Mouse (Mus musculus): ENCODE results near the gene Fkbp5. TPM values are rescaled to one million over a fixed set of nuclear protein-coding genes. Genes with fewer than 3 reads are reported as not detected.

Gene Fkbp5
- 9.1 and 13.1 TPM in 2 replicates for polyA plus RNA-seq (2012; ENCODE audit: low replicate concordance)

GRCm38 (mm10) chr17:28517441-28517955 is at the start of gene Fkbp5:
Fkbp5 (minus strand) TSS chr17:28517527.

DNA sequence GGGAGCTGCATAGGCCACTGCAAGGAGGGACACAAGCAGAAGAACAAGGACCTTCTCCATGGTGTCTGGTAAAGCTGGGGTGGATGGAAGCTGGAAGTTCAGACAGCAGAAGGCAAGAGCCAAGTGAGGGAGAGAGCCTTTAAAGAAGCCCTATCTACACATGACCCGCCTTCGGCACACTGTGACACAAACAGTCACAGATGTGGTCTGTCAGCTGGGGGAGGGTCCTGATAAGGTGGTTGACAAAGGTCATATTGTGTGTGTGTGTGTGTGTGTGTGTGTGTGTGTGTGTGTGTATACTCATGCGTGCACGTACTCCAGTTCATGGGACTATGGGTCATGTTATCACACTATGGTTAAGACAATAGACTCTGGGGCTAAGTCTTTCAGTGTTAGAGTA is 43.3 kb upstream of the Fkbp5 start, which contains the start of gene Clps:
Clps (minus strand) TSS at position 169 of the 400 bp plus-strand sequence.

GRCm38 (mm10) chr17:28549111-28549510 is 31.8 kb upstream of the Fkbp5 start, which contains the start of gene Clpsl2:
Clpsl2 (plus strand) TSS chr17:28549411.

DNA sequence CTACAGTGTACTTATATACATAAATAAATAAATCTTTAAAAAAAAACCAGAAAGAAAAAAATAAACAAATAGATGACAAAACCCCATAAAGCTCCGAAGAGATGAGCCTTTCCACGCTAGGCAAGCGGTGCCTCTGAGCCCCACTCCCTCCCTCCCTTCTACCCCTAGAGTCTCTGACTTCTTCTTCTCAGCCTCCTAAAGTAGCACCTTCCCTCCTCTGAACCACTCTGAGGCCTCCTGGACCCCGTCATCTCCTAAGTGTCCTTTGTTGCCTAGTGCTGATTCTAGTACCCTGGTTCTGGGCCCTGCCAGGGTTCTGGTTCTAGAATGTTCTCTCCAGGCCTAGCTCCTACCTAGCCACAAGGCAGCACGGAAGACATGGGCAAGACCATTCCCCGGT is 13.2 kb upstream of the Fkbp5 start, which contains the start of gene Armc12:
Armc12 (plus strand) TSS at position 301 of the 400 bp plus-strand sequence.

DNA sequence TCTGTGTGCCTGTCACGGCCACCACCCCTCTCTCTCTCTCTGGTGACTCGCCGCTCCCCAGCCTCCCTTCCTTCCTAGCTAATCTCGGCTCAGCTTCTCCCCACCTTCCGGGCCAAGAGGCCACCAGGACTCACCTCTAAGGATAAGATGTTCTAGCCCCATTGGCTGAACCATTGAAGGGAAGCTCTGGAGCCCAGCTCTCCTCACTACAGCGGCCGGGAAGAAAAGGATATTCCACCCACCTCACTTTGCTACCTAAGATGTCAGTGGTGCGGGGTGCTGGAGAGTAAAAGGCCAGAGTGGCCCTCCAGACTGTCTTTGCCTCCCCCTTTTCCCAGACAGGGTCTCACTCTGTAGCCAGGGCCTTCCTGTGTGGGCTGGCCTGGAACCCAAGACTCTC is 152.2 kb downstream of the Fkbp5 start, which contains the start of gene Tulp1:
Tulp1 (minus strand) TSS at position 101 of the 400 bp plus-strand sequence.

GRCm38 (mm10) chr17:28350466-28351352 is 166.6 kb downstream of the Fkbp5 start, which contains the start of gene Tead3:
Tead3 (minus strand) TSS chr17:28350817.

Other genes with a start within 250 kb of the Fkbp5 start
- gene Fance, start 204.0 kb downstream of the Fkbp5 start, polyA plus RNA-seq (2012; ENCODE audit: low replicate concordance): 66.9 and 83.3 TPM in 2 replicates
- 2,107 and 3,547 TPM in 2 replicates for gene Rpl10a, start 189.1 kb downstream of the Fkbp5 start, polyA plus RNA-seq (2012; ENCODE audit: low replicate concordance)
- 0.84 and 1.9 TPM in 2 replicates for gene Tead3, start 166.7 kb downstream of the Fkbp5 start, polyA plus RNA-seq (2012; ENCODE audit: low replicate concordance)
- not detected in 2 replicates for gene Tulp1, start 152.3 kb downstream of the Fkbp5 start, polyA plus RNA-seq (2012; ENCODE audit: low replicate concordance)
- gene Armc12, start 13.3 kb upstream of the Fkbp5 start, polyA plus RNA-seq (2012; ENCODE audit: low replicate concordance): not detected in 2 replicates
- not detected in 2 replicates for gene Clpsl2, start 31.9 kb upstream of the Fkbp5 start, polyA plus RNA-seq (2012; ENCODE audit: low replicate concordance)
- gene Clps, start 43.2 kb upstream of the Fkbp5 start, polyA plus RNA-seq (2012; ENCODE audit: low replicate concordance): not detected in 2 replicates
- gene Lhfpl5, start 58.1 kb upstream of the Fkbp5 start, polyA plus RNA-seq (2012; ENCODE audit: low replicate concordance): not detected in 2 replicates
- gene Srpk1, start 105.2 kb upstream of the Fkbp5 start, polyA plus RNA-seq (2012; ENCODE audit: low replicate concordance): 10.3 and 68.6 TPM in 2 replicates
- gene Slc26a8, start 172.7 kb upstream of the Fkbp5 start, polyA plus RNA-seq (2012; ENCODE audit: low replicate concordance): 0.32 and 1.3 TPM in 2 replicates
- 31.1 and 53.4 TPM in 2 replicates for gene Mapk14, start 173.8 kb upstream of the Fkbp5 start, polyA plus RNA-seq (2012; ENCODE audit: low replicate concordance)
- gene AC170998.1, start 208.6 kb upstream of the Fkbp5 start, polyA plus RNA-seq (2012; ENCODE audit: low replicate concordance): not detected in 2 replicates